In genomic region chr4:82504284-82505120, GRCm38 (mm10) we compare ENCODE assay signal across 8 mouse cellular contexts.
DNase-seq lines count a peak whose midpoint lies in the region; ATAC-seq and TF ChIP-seq lines count a peak whose summit lies in the region.

No protein-coding gene starts in this region.

- no peaks in the 10 kb centered on the region for H3K9me3 ChIP-seq in embryonic facial prominence, embryonic 12.5 days
- no peaks in the 10 kb centered on the region for H3K9me3 ChIP-seq in heart, postnatal 0 days (replicated peaks; ENCODE audit: control insufficient read depth, low read length)
- no peaks in the 10 kb centered on the region for H3K9me3 ChIP-seq in midbrain, postnatal 0 days (ENCODE audit: low read length)

- no peak for TF ChIP-seq EP300 in heart, postnatal 0 days (IDR thresholded peaks at IDR 0.05; ENCODE audit: low read depth)

- peak overlapping the region; percentile 100 for H3K9ac ChIP-seq in embryonic facial prominence, embryonic 12.5 days
- H3K9ac ChIP-seq in heart, postnatal 0 days (replicated peaks; ENCODE audit: low read depth, low read length) = peak overlapping the region; percentile 98
- H3K9ac ChIP-seq in midbrain, postnatal 0 days (replicated peaks; ENCODE audit: low read length, poor library complexity, severe bottlenecking) = peak overlapping the region; percentile 77

- H3K4me2 ChIP-seq in embryonic facial prominence, embryonic 12.5 days (replicated peaks) = peak overlapping the region; percentile 71
- peak overlapping the region; percentile 95 for H3K4me2 ChIP-seq in heart, postnatal 0 days (ENCODE audit: low read depth, low read length)
- H3K4me2 ChIP-seq in midbrain, postnatal 0 days (ENCODE audit: low read depth, low read length, poor library complexity, severe bottlenecking) = peak overlapping the region; percentile 98

- WGBS in embryonic facial prominence, embryonic 12.5 days = under 1% methylated on average over 62 of the region's 62 CpGs
- under 1% methylated on average over 62 of the region's 62 CpGs for WGBS in heart, postnatal 0 days
- WGBS in midbrain, postnatal 0 days = under 1% methylated on average over 57 of the region's 62 CpGs

- H3K4me1 ChIP-seq in embryonic facial prominence, embryonic 12.5 days = peaks cover 39% of the 10 kb centered on the region
- H3K4me1 ChIP-seq in heart, postnatal 0 days (ENCODE audit: control insufficient read depth, insufficient read depth) = peaks cover 15% of the 10 kb centered on the region
- no peaks in the 10 kb centered on the region for H3K4me1 ChIP-seq in midbrain, postnatal 0 days (ENCODE audit: insufficient read depth, low read length)

- peak; percentile 41 to 65 for DNase-seq in cerebellum, adult 18-20 months
- DNase-seq in cerebellum, adult 11 months = no peak
- DNase-seq in Muller cell, postnatal 12 days (ENCODE audit: inconsistent ontology term) = peak; percentile 46
- DNase-seq in heart, postnatal 0 days (ENCODE audit: low spot score) = peak; percentile 6
- DNase-seq in kidney, postnatal 25 days = peak; percentile 57 to 73
- peak; percentile 35 for DNase-seq in midbrain, postnatal 0 days (ENCODE audit: low spot score)

- H3K4me3 ChIP-seq in embryonic facial prominence, embryonic 12.5 days = peak overlapping the region; percentile 98
- peak overlapping the region; percentile 97 for H3K4me3 ChIP-seq in heart, postnatal 0 days (ENCODE audit: low read depth, low read length)
- H3K4me3 ChIP-seq in midbrain, postnatal 0 days (ENCODE audit: low read depth, low read length) = peak overlapping the region; percentile 69

- no peak for ATAC-seq in embryonic facial prominence, embryonic 12.5 days (ENCODE audit: insufficient number of reproducible peaks, insufficient read depth, low FRiP score, low TSS enrichment)
- no peak for ATAC-seq in heart, postnatal 0 days (ENCODE audit: insufficient read depth, low read depth)
- ATAC-seq in midbrain, postnatal 0 days (ENCODE audit: low FRiP score) = no peak
- no peak for ATAC-seq in monocyte, adult 5-6 weeks (replicated peaks; ENCODE audit: insufficient number of reproducible peaks, low FRiP score, low TSS enrichment, poor library complexity, severe bottlenecking)

- no peak for TF ChIP-seq CTCF in heart, postnatal 0 days (IDR thresholded peaks at IDR 0.05; ENCODE audit: low read depth)
- TF ChIP-seq CTCF in midbrain, postnatal 0 days (IDR thresholded peaks at IDR 0.05) = no peak

- H3K36me3 ChIP-seq in embryonic facial prominence, embryonic 12.5 days = no peaks in the 10 kb centered on the region
- no peaks in the 10 kb centered on the region for H3K36me3 ChIP-seq in heart, postnatal 0 days (replicated peaks; ENCODE audit: control insufficient read depth, insufficient read depth, low read length)
- H3K36me3 ChIP-seq in midbrain, postnatal 0 days (ENCODE audit: insufficient read depth, low read length) = no peaks in the 10 kb centered on the region

- H3K27ac ChIP-seq in embryonic facial prominence, embryonic 12.5 days = peak overlapping the region; percentile 100
- peak overlapping the region; percentile 100 for H3K27ac ChIP-seq in heart, postnatal 0 days (ENCODE audit: low read depth)
- H3K27ac ChIP-seq in midbrain, postnatal 0 days (ENCODE audit: low read depth, low read length) = peak overlapping the region; percentile 91

- H3K27me3 ChIP-seq in embryonic facial prominence, embryonic 12.5 days = no peaks in the 10 kb centered on the region
- no peaks in the 10 kb centered on the region for H3K27me3 ChIP-seq in heart, postnatal 0 days (ENCODE audit: control insufficient read depth, insufficient read depth, low read length)
- H3K27me3 ChIP-seq in midbrain, postnatal 0 days (ENCODE audit: insufficient read depth, low read length) = no peaks in the 10 kb centered on the region
